Mouse (Mus musculus) limb, embryonic 12.5 days (tissue): ENCODE results near the gene Gm5485. TPM values are rescaled to one million over a fixed set of nuclear protein-coding genes. Genes with fewer than 3 reads are reported as not detected.

Source experiments
- ATAC-seq: fragments of 200-750 bp; cut with Nextera tagmentation; 2 replicates; pipeline ENCODE4 v1.8.0; 2017; ENCODE audit warnings: low read depth, moderate TSS enrichment; ENCODE audit not compliant: insufficient number of reproducible peaks, insufficient read depth, low FRiP score, low TSS enrichment
- H3K27ac ChIP-seq: fragments of 300-500 bp; sonication (generic); 2 replicates; pipeline ENCODE4 v1.5.1; 2016; ENCODE audit warnings: mild to moderate bottlenecking, moderate library complexity
- H3K27me3 ChIP-seq: fragments of 300-500 bp; sonication (generic); 2 replicates; pipeline ENCODE4 v1.6.1; 2016; ENCODE audit warnings: mild to moderate bottlenecking, moderate library complexity
- H3K36me3 ChIP-seq: fragments of 300-500 bp; sonication (generic); 2 replicates; pipeline ENCODE4 v1.6.1; 2016; ENCODE audit warnings: mild to moderate bottlenecking, moderate library complexity
- H3K4me1 ChIP-seq: fragments of 300-500 bp; sonication (generic); replicated peaks from 2 replicates; pipeline ENCODE4 v1.6.1; 2016
- H3K4me2 ChIP-seq: fragments of 300-500 bp; sonication (generic); 2 replicates; pipeline ENCODE4 v1.6.1; 2016; ENCODE audit warnings: mild to moderate bottlenecking, moderate library complexity
- H3K4me3 ChIP-seq: fragments of 300-500 bp; sonication (generic); replicated peaks from 2 replicates; pipeline ENCODE4 v1.5.1; 2016; ENCODE audit warnings: mild to moderate bottlenecking
- H3K9ac ChIP-seq: fragments of 300-500 bp; sonication (generic); replicated peaks from 2 replicates; pipeline ENCODE4 v1.6.1; 2016; ENCODE audit warnings: mild to moderate bottlenecking, moderate library complexity
- H3K9me3 ChIP-seq: fragments of 300-500 bp; sonication (generic); 2 replicates; pipeline ENCODE4 v1.6.1; 2016; ENCODE audit warnings: mild to moderate bottlenecking, moderate library complexity
- WGBS: fragments of 180-500 bp; shearing (Covaris S2); methylation state at CpG from one replicate; pipeline ENCODE4 v1.1.7; 2016; 5-methylcytosine and 5-hydroxymethylcytosine counted together
- polyA plus RNA-seq: library from polyadenylated mRNA; unstranded; fragments of >200 nt; fragmentation: Nextera tagmentation; extraction: Ambion mirVana; gene quantifications from 2 replicates; pipeline ENCODE4 v1.2.1, GENCODE M21; 2016

Gene Gm5485
- not detected in 2 replicates for polyA plus RNA-seq

DNA sequence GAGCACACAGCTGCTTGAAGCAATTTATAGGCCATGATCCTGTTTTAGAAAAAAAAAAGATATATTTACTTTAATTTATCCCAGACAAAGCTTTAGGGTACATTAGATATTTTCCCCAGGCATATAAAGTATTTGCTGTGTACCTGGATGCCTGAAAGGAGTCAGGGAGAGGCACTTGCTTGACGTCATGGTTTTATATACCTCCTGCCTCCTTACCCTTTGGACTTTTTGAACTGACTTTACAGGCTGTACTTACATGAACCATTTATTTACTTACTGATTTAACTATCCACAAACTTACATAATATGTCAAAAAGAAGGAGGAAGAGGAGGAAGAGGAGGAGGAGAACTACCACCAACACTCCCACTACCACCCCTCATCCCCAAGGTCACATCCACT lies at the start of gene Gm5485:
Gene Gm5485, minus strand, starts transcription at position 171 of the 400 bp plus-strand sequence.
- no peak within 1 kb of the TSS for H3K4me2 ChIP-seq
- H3K27ac ChIP-seq, result no peak within 1 kb of the TSS
- H3K4me1 ChIP-seq, result no peaks in the 10 kb centered on the region
- H3K9me3 ChIP-seq, result no peaks in the 10 kb centered on the region
- ATAC-seq, result no peak
- 79% methylated on average over 1 of the region's 1 CpGs for WGBS
- no peak within 1 kb of the TSS for H3K9ac ChIP-seq
- H3K4me3 ChIP-seq, result no peak within 1 kb of the TSS
- no peaks in the 10 kb centered on the region for H3K27me3 ChIP-seq
- no peaks in the 10 kb centered on the region for H3K36me3 ChIP-seq

GRCm38 (mm10) chr16:48453264-48453663 lies 41.0 kb upstream of the Gm5485 start:
- Histone ChIP-seq H3K36me3 (no peaks in the 10 kb centered on the region), H3K4me1 (no peaks in the 10 kb centered on the region), H3K4me3 (no peak overlapping the region), H3K27me3 (no peaks in the 10 kb centered on the region), H3K27ac (no peak overlapping the region), H3K4me2 (no peak overlapping the region), H3K9ac (no peak overlapping the region), H3K9me3 (no peaks in the 10 kb centered on the region)
- ATAC-seq, result no peak
- WGBS, result 41% methylated on average over 3 of the region's 3 CpGs

DNA sequence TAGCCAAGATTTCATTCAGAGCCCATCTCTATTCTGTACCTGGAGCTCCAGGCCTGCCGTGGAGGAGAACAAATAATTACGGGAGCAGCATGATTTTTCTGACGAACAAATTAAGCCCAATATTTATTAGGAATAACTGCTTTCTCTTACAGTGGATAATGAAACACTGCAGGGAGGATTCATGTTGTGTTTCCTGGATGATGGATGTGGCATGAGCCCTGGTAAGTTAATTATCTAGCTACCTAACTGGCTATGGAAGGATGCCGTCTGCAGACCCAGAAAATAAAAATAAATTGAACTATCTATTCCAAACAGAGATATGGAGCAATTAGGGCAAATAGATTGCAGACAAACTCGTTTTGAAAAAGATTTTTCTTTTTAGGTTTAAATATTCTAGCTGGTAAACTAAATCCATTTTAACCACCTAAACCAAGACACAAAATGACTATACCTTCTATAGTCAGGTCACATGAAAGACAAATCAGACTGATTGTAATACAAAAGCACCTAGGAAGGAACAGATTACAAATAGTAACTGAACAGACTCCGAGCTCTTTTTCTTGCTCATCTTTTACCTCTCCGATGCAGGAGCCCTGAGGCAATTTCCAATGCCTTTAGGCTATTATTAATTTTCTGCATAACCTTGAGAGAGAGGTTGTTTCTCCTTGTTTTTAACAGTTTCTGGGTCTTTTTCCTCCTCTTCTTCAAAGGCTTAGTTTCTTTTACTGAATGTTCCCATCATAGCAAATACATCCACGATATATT lies 34.1 kb upstream of the Gm5485 start:
- Histone ChIP-seq H3K4me2 (no peak overlapping the region), H3K36me3 (no peaks in the 10 kb centered on the region), H3K27ac (no peak overlapping the region), H3K9ac (no peak overlapping the region), H3K4me3 (no peak overlapping the region), H3K27me3 (no peaks in the 10 kb centered on the region), H3K9me3 (no peaks in the 10 kb centered on the region), H3K4me1 (no peaks in the 10 kb centered on the region)
- WGBS, result 68% methylated on average over 8 of the region's 8 CpGs
- ATAC-seq, result no peak

DNA sequence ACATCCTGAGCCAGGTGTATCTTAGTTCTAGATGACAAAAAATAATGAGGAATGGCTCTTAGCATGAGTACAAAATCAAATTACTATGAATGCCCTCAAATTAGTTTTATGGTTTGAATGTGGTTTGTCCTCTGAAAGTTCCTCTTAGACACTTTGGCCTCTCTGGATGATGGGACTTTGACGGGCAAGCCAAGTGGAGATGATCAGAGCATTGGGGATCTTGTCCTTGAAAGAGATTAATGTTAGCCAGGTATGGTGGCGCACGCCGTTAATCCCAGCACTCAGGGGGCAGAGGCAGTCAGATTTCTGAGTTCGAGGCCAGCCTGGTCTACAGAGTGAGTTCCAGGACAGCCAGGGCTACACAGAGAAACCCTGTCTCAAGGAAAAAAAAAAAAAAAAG lies 32.4 kb upstream of the Gm5485 start:
- no peak overlapping the region for H3K4me3 ChIP-seq
- H3K4me1 ChIP-seq, result no peaks in the 10 kb centered on the region
- no peaks in the 10 kb centered on the region for H3K36me3 ChIP-seq
- H3K9me3 ChIP-seq, result no peaks in the 10 kb centered on the region
- H3K27ac ChIP-seq, result no peak overlapping the region
- no peak overlapping the region for H3K9ac ChIP-seq
- H3K27me3 ChIP-seq, result no peaks in the 10 kb centered on the region
- 88% methylated on average over 5 of the region's 5 CpGs for WGBS
- H3K4me2 ChIP-seq, result no peak overlapping the region
- no peak for ATAC-seq

- no peak overlapping the region for H3K4me2 ChIP-seq
- no peak overlapping the region for H3K9ac ChIP-seq
- H3K4me3 ChIP-seq, result no peak overlapping the region
- no peak for ATAC-seq
- no peaks in the 10 kb centered on the region for H3K4me1 ChIP-seq
- H3K27me3 ChIP-seq, result no peaks in the 10 kb centered on the region
- H3K36me3 ChIP-seq, result no peaks in the 10 kb centered on the region
- no peaks in the 10 kb centered on the region for H3K9me3 ChIP-seq
- H3K27ac ChIP-seq, result no peak overlapping the region
These were observed 25.3 kb upstream of the Gm5485 start for GRCm38 (mm10) chr16:48437476-48437875.

DNA sequence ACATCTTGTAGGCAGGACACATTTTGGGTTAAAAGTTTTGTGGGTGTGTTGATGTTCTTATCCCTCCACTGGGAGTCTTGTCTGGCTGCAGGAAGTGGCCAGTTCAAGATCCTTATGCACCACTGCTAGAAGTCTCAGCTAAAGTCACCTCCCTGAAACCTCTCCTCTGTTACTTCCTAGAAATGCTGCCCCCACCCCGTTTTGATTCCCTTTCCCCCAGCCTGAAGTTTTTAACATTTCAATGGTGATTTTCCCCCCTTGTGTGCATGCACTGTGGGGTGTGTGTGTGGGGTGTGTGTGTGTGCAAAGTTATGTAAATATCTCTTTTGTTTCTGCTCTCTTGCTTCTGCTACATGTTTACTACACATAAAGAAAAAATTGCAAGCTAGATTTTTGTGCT lies 23.2 kb upstream of the Gm5485 start:
- no peak for ATAC-seq
- H3K4me2 ChIP-seq, result no peak overlapping the region
- H3K4me3 ChIP-seq, result no peak overlapping the region
- no peak overlapping the region for H3K27ac ChIP-seq
- H3K9me3 ChIP-seq, result no peaks in the 10 kb centered on the region
- no peaks in the 10 kb centered on the region for H3K4me1 ChIP-seq
- H3K36me3 ChIP-seq, result no peaks in the 10 kb centered on the region
- H3K9ac ChIP-seq, result no peak overlapping the region
- 23% methylated on average over 1 of the region's 1 CpGs for WGBS
- H3K27me3 ChIP-seq, result no peaks in the 10 kb centered on the region

DNA sequence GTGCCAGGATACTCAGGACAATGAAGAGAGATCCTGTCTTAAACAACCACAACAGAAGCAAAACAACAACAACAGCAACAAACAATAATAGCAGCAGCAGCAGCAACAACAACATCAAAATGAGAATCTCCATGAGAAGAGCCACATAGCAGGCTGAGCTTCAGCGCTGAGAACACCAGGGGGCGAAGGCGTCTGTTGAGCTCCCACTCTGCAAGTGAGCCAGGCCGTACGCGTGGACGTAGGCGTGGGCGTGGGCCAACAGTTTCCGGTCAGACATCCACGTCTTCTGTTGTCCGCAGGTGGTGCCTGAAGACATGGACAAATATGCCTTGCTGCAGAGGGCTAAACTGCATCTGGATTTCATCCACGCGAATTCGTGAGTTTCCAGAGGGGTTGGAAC lies 18.8 kb upstream of the Gm5485 start, which contains the start of gene Morc1:
Gene Morc1, plus strand, starts transcription at position 211 of the 400 bp plus-strand sequence.
- Histone ChIP-seq H3K9ac (no peak within 1 kb of the TSS), H3K27ac (no peak within 1 kb of the TSS), H3K4me2 (no peak within 1 kb of the TSS), H3K36me3 (no peaks in the 10 kb centered on the region), H3K27me3 (0 out of 2 replicates have a peak, but pooled peaks cover 3% of the 10 kb centered on the region), H3K4me3 (no peak within 1 kb of the TSS), H3K9me3 (no peaks in the 10 kb centered on the region), H3K4me1 (no peaks in the 10 kb centered on the region)
- ATAC-seq, result no peak
- WGBS, result 90% methylated on average over 15 of the region's 15 CpGs

GRCm38 (mm10) chr16:48429427-48429826 lies 17.2 kb upstream of the Gm5485 start:
- 55% methylated on average over 1 of the region's 1 CpGs for WGBS
- no peak overlapping the region for H3K4me3 ChIP-seq
- H3K4me2 ChIP-seq, result no peak overlapping the region
- H3K9ac ChIP-seq, result no peak overlapping the region
- H3K27ac ChIP-seq, result no peak overlapping the region
- no peaks in the 10 kb centered on the region for H3K9me3 ChIP-seq
- no peaks in the 10 kb centered on the region for H3K4me1 ChIP-seq
- H3K36me3 ChIP-seq, result no peaks in the 10 kb centered on the region
- H3K27me3 ChIP-seq, result 0 out of 2 replicates have a peak, but pooled peaks cover 3% of the 10 kb centered on the region
- ATAC-seq, result no peak

GRCm38 (mm10) chr16:48424069-48424468 lies 11.9 kb upstream of the Gm5485 start:
- Histone ChIP-seq H3K27ac (no peak overlapping the region), H3K4me2 (no peak overlapping the region), H3K36me3 (no peaks in the 10 kb centered on the region), H3K9me3 (no peaks in the 10 kb centered on the region), H3K27me3 (0 out of 2 replicates have a peak, but pooled peaks cover 3% of the 10 kb centered on the region), H3K9ac (no peak overlapping the region), H3K4me1 (no peaks in the 10 kb centered on the region), H3K4me3 (no peak overlapping the region)
- 94% methylated on average over 4 of the region's 4 CpGs for WGBS
- ATAC-seq, result no peak

DNA sequence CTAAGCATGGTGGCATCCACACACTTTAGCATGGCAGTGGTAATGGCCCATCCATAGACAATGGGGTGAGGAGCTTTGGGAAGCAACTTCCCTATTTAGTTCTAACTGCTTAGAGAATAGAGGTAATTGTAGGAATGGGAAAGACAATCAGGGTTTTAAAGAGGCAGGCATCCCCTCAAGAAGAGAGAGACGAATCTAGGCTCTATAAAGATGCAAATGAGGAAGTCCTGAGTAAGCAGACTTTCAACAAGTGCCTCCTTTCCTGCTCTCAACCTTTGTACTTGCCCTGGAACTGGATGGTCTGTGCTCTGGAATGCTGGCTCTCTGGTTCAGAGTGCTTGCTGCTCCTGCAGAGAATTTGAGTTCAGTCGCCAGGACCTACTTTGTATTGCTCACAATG lies 10.3 kb upstream of the Gm5485 start:
- no peak overlapping the region for H3K9ac ChIP-seq
- WGBS, result 26% methylated on average over 2 of the region's 2 CpGs
- H3K27ac ChIP-seq, result no peak overlapping the region
- no peaks in the 10 kb centered on the region; the same call in 1 of the 2 replicates for H3K4me1 ChIP-seq
- ATAC-seq, result no peak
- no peaks in the 10 kb centered on the region for H3K9me3 ChIP-seq
- no peak overlapping the region for H3K4me3 ChIP-seq
- 0 out of 2 replicates have a peak, but pooled peaks cover 3% of the 10 kb centered on the region for H3K27me3 ChIP-seq
- no peaks in the 10 kb centered on the region for H3K36me3 ChIP-seq
- no peak overlapping the region for H3K4me2 ChIP-seq

DNA sequence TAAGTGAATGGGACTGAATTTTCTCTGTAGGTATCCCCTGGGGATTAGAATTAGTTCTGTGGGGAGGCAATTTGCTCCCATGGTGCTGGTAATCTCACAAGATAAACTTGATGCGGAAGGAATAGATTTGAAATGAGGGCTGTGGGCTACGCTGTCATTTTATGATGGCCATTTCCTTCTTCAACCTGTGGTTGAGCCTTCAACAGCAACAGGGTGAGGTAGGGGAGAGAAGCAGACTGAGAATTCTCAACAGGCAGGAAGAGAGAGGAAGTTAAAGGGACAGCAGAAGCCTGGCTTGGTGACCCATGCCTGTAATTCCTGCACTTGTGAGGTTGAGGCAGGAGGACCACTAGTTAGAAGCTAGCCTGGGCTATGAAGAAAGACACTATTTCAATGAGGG lies 6.8 kb upstream of the Gm5485 start:
- no peak for ATAC-seq
- H3K36me3 ChIP-seq, result no peaks in the 10 kb centered on the region

DNA sequence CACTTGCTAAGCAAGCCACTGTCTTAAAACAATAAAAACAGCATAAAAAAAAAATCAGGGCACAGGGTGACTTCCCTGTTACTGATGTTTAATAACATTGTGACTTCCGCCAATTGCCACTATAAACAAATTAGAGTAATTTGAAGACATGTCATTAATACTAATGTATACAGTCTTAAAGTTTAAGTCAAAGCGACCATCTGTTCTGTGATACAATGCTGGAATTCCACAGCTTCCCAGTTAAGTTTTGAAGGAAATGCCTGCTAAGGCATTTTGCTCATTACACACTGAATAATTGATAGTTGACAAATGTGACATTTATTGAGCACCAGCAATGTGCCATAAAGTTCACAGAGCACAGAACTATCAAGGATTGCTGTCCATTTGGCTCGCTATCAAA lies 6.3 kb upstream of the Gm5485 start:
- Histone ChIP-seq H3K4me3 (no peak overlapping the region), H3K36me3 (no peaks in the 10 kb centered on the region), H3K27me3 (no peaks in the 10 kb centered on the region), H3K9me3 (no peaks in the 10 kb centered on the region), H3K4me1 (no peaks in the 10 kb centered on the region; the same call in 1 of the 2 replicates), H3K9ac (no peak overlapping the region), H3K4me2 (no peak overlapping the region), H3K27ac (no peak overlapping the region)
- no peak for ATAC-seq
- WGBS, result 38% methylated on average over 3 of the region's 3 CpGs

More for the DNA sequence above, 6.8 kb upstream of the Gm5485 start:
- Histone ChIP-seq H3K27me3 (no peaks in the 10 kb centered on the region), H3K4me3 (no peak overlapping the region), H3K4me2 (no peak overlapping the region), H3K9me3 (no peaks in the 10 kb centered on the region), H3K9ac (no peak overlapping the region), H3K27ac (no peak overlapping the region), H3K4me1 (no peaks in the 10 kb centered on the region; the same call in 1 of the 2 replicates)
- 43% methylated on average over 2 of the region's 2 CpGs for WGBS
